Mouse (Mus musculus) limb, embryonic 15.5 days (tissue): ENCODE results near the gene Errfi1. TPM values are rescaled to one million over a fixed set of nuclear protein-coding genes. Genes with fewer than 3 reads are reported as not detected.

Source experiments
- ATAC-seq: fragments of 200-750 bp; cut with Nextera tagmentation; 2 replicates; pipeline ENCODE4 v1.8.0; 2017; ENCODE audit warnings: low read depth, moderate TSS enrichment; ENCODE audit not compliant: insufficient number of reproducible peaks, low FRiP score, low TSS enrichment
- H3K27ac ChIP-seq: fragments of 300-500 bp; sonication (generic); 2 replicates; pipeline ENCODE4 v1.5.1; 2015; ENCODE audit warnings: moderate library complexity, mild to moderate bottlenecking, inconsistent platforms
- H3K27me3 ChIP-seq: fragments of 300-500 bp; sonication (generic); 2 replicates; pipeline ENCODE4 v1.6.1; 2015; ENCODE audit warnings: inconsistent platforms
- H3K36me3 ChIP-seq: fragments of 300-500 bp; sonication (generic); 2 replicates; pipeline ENCODE4 v1.6.1; 2015; ENCODE audit warnings: inconsistent platforms
- H3K4me1 ChIP-seq: fragments of 300-500 bp; sonication (generic); 2 replicates; pipeline ENCODE4 v1.6.1; 2015; ENCODE audit warnings: inconsistent platforms
- H3K4me2 ChIP-seq: fragments of 300-500 bp; sonication (generic); 2 replicates; pipeline ENCODE4 v1.6.1; 2015; ENCODE audit warnings: mild to moderate bottlenecking, inconsistent platforms
- H3K4me3 ChIP-seq: fragments of 300-500 bp; sonication (generic); 2 replicates; pipeline ENCODE4 v1.5.1; 2015; ENCODE audit warnings: mild to moderate bottlenecking, inconsistent platforms
- H3K9ac ChIP-seq: fragments of 300-500 bp; sonication (generic); 2 replicates; pipeline ENCODE4 v1.6.1; 2015; ENCODE audit warnings: inconsistent platforms
- H3K9me3 ChIP-seq: fragments of 300-500 bp; sonication (generic); 2 replicates; pipeline ENCODE4 v1.6.1; 2016; ENCODE audit warnings: inconsistent platforms
- WGBS: fragments of 180-500 bp; shearing (Covaris S2); methylation state at CpG from one replicate; pipeline ENCODE4 v1.1.7; 2015; 5-methylcytosine and 5-hydroxymethylcytosine counted together
- polyA plus RNA-seq: library from polyadenylated mRNA; unstranded; fragments of >200 nt; fragmentation: Nextera tagmentation; extraction: Ambion mirVana; gene quantifications from 2 replicates; pipeline ENCODE4 v1.2.1, GENCODE M21; 2015

Gene Errfi1
- 29.4 and 31.4 TPM in 2 replicates for polyA plus RNA-seq

GRCm38 (mm10) chr4:150853680-150854461 lies at the start of gene Errfi1:
Gene Errfi1 (plus strand): TSS chr4:150853919.
- ATAC-seq: no peak
- no peaks in the 10 kb centered on the region for H3K9me3 ChIP-seq
- peaks cover 16% of the 10 kb centered on the region for H3K4me1 ChIP-seq
- peak within 1 kb of the TSS; percentile 96; the same call in 1 of the 2 replicates for H3K27ac ChIP-seq
- peak within 1 kb of the TSS; percentile 77 for H3K4me2 ChIP-seq
- H3K9ac ChIP-seq: peak within 1 kb of the TSS; percentile 47
- H3K36me3 ChIP-seq: no peaks in the 10 kb centered on the region
- H3K4me3 ChIP-seq: peak within 1 kb of the TSS; percentile 71
- H3K27me3 ChIP-seq: no peaks in the 10 kb centered on the region
- 53% methylated on average over 13 of the region's 13 CpGs for WGBS

- Histone ChIP-seq H3K4me2 (no peak overlapping the region), H3K9ac (no peak overlapping the region), H3K9me3 (no peaks in the 10 kb centered on the region), H3K27ac (no peak overlapping the region), H3K27me3 (no peaks in the 10 kb centered on the region), H3K4me1 (peaks cover 33% of the 10 kb centered on the region), H3K4me3 (no peak overlapping the region), H3K36me3 (no peaks in the 10 kb centered on the region)
- 62% methylated on average over 6 of the region's 6 CpGs for WGBS
- no peak for ATAC-seq
These were observed 49.5 kb upstream of the Errfi1 start for GRCm38 (mm10) chr4:150804204-150804603.

- Histone ChIP-seq H3K27ac (peak overlapping the region; percentile 50), H3K4me2 (no peak overlapping the region)
- ATAC-seq: no peak
These were observed 45.8 kb upstream of the Errfi1 start for GRCm38 (mm10) chr4:150807727-150808470.

GRCm38 (mm10) chr4:150808471-150808847 lies 45.3 kb upstream of the Errfi1 start:
- H3K4me1 ChIP-seq: peaks cover 24% of the 10 kb centered on the region
- H3K4me3 ChIP-seq: no peak overlapping the region
- peak overlapping the region; percentile 50 for H3K27ac ChIP-seq
- H3K36me3 ChIP-seq: no peaks in the 10 kb centered on the region
- H3K9me3 ChIP-seq: no peaks in the 10 kb centered on the region
- peak; percentile 54; the same call in 1 of the 2 replicates for ATAC-seq
- H3K4me2 ChIP-seq: 0 out of 2 replicates have a peak overlapping the region, but pooled peaks have one; percentile 14
- no peak overlapping the region for H3K9ac ChIP-seq
- H3K27me3 ChIP-seq: no peaks in the 10 kb centered on the region
- 23% methylated on average over 12 of the region's 12 CpGs for WGBS

More at GRCm38 (mm10) chr4:150807727-150808470, 45.8 kb upstream of the Errfi1 start:
- Histone ChIP-seq H3K27me3 (no peaks in the 10 kb centered on the region), H3K4me3 (no peak overlapping the region), H3K9me3 (no peaks in the 10 kb centered on the region), H3K4me1 (peaks cover 24% of the 10 kb centered on the region), H3K9ac (no peak overlapping the region), H3K36me3 (no peaks in the 10 kb centered on the region)
- WGBS: 61% methylated on average over 20 of the region's 20 CpGs

GRCm38 (mm10) chr4:150809323-150809722 lies 44.4 kb upstream of the Errfi1 start:
- Histone ChIP-seq H3K27ac (peak overlapping the region; percentile 70), H3K4me1 (peaks cover 24% of the 10 kb centered on the region), H3K36me3 (no peaks in the 10 kb centered on the region), H3K9me3 (no peaks in the 10 kb centered on the region), H3K27me3 (no peaks in the 10 kb centered on the region), H3K9ac (no peak overlapping the region), H3K4me2 (0 out of 2 replicates have a peak overlapping the region, but pooled peaks have one; percentile 14), H3K4me3 (no peak overlapping the region)
- 12% methylated on average over 9 of the region's 9 CpGs for WGBS
- ATAC-seq: 0 out of 2 replicates have a peak, but pooled peaks have one; percentile 12

- H3K4me2 ChIP-seq: no peak overlapping the region
- no peak overlapping the region for H3K27ac ChIP-seq
- WGBS: 59% methylated on average over 4 of the region's 4 CpGs
- H3K9me3 ChIP-seq: no peaks in the 10 kb centered on the region
- H3K36me3 ChIP-seq: no peaks in the 10 kb centered on the region
- no peak overlapping the region for H3K4me3 ChIP-seq
- H3K4me1 ChIP-seq: peaks cover 12% of the 10 kb centered on the region; the same call in 1 of the 2 replicates
- H3K27me3 ChIP-seq: no peaks in the 10 kb centered on the region; the same call in 1 of the 2 replicates
- no peak for ATAC-seq
- H3K9ac ChIP-seq: no peak overlapping the region
These were observed 38.6 kb upstream of the Errfi1 start for GRCm38 (mm10) chr4:150815144-150815543.

- no peaks in the 10 kb centered on the region for H3K9me3 ChIP-seq
- H3K4me3 ChIP-seq: no peak overlapping the region
- no peak overlapping the region for H3K4me2 ChIP-seq
- H3K27me3 ChIP-seq: no peaks in the 10 kb centered on the region; the same call in 1 of the 2 replicates
- no peaks in the 10 kb centered on the region for H3K36me3 ChIP-seq
- WGBS: 51% methylated on average over 13 of the region's 13 CpGs
- ATAC-seq: no peak
- peaks cover 12% of the 10 kb centered on the region; the same call in 1 of the 2 replicates for H3K4me1 ChIP-seq
- H3K27ac ChIP-seq: no peak overlapping the region
- no peak overlapping the region for H3K9ac ChIP-seq
These were observed 37.2 kb upstream of the Errfi1 start for GRCm38 (mm10) chr4:150816414-150816951.

GRCm38 (mm10) chr4:150819126-150819910 lies 34.4 kb upstream of the Errfi1 start:
- WGBS: 68% methylated on average over 12 of the region's 12 CpGs
- H3K9ac ChIP-seq: no peak overlapping the region

GRCm38 (mm10) chr4:150821381-150821780 lies 32.3 kb upstream of the Errfi1 start:
- Histone ChIP-seq H3K27me3 (no peaks in the 10 kb centered on the region; the same call in 1 of the 2 replicates), H3K9ac (no peak overlapping the region), H3K36me3 (no peaks in the 10 kb centered on the region), H3K4me3 (no peak overlapping the region), H3K27ac (no peak overlapping the region), H3K4me1 (peaks cover 38% of the 10 kb centered on the region), H3K9me3 (no peaks in the 10 kb centered on the region), H3K4me2 (no peak overlapping the region)
- WGBS: 81% methylated on average over 8 of the region's 8 CpGs
- ATAC-seq: no peak

More at GRCm38 (mm10) chr4:150819126-150819910, 34.4 kb upstream of the Errfi1 start:
- peaks cover 24% of the 10 kb centered on the region for H3K4me1 ChIP-seq
- H3K4me3 ChIP-seq: no peak overlapping the region
- no peaks in the 10 kb centered on the region for H3K9me3 ChIP-seq
- H3K36me3 ChIP-seq: no peaks in the 10 kb centered on the region
- no peak overlapping the region for H3K27ac ChIP-seq
- H3K27me3 ChIP-seq: no peaks in the 10 kb centered on the region; the same call in 1 of the 2 replicates
- H3K4me2 ChIP-seq: no peak overlapping the region
- ATAC-seq: no peak

GRCm38 (mm10) chr4:150822624-150823023 lies 31.1 kb upstream of the Errfi1 start:
- Histone ChIP-seq H3K27ac (no peak overlapping the region), H3K4me3 (no peak overlapping the region), H3K4me2 (no peak overlapping the region), H3K9me3 (no peaks in the 10 kb centered on the region), H3K27me3 (no peaks in the 10 kb centered on the region; the same call in 1 of the 2 replicates), H3K9ac (no peak overlapping the region), H3K36me3 (no peaks in the 10 kb centered on the region), H3K4me1 (peaks cover 38% of the 10 kb centered on the region)
- ATAC-seq: no peak
- 58% methylated on average over 9 of the region's 9 CpGs for WGBS
